Mouse (Mus musculus): Measurements from ENCODE around the gene Ptprd. TPM values are rescaled to one million over a fixed set of nuclear protein-coding genes. Genes with fewer than 3 reads are reported as not detected.

Gene Ptprd
- polyA plus RNA-seq, 1 experiment from 2014 or later, result not detected

GRCm38 (mm10) chr4:76673224-76673623 lies 1538.5 kb downstream of the Ptprd start:
- H3K36me3 ChIP-seq (ENCODE audit: inconsistent target), result no peaks in the 10 kb centered on the region
- no peak overlapping the region for H3K4me3 ChIP-seq (ENCODE audit: inconsistent target)
- no peaks in the 10 kb centered on the region for H3K79me2 ChIP-seq (ENCODE audit: inconsistent target)
- no peak overlapping the region for H3K27ac ChIP-seq

- no peak overlapping the region for H3K4me3 ChIP-seq (ENCODE audit: inconsistent target)
- H3K79me2 ChIP-seq (ENCODE audit: inconsistent target), result no peaks in the 10 kb centered on the region
- no peak overlapping the region for H3K27ac ChIP-seq
- no peaks in the 10 kb centered on the region for H3K36me3 ChIP-seq (ENCODE audit: inconsistent target)
Measured at GRCm38 (mm10) chr4:76672653-76673052, 1539.1 kb downstream of the Ptprd start.

GRCm38 (mm10) chr4:76661725-76662124 lies 1550.0 kb downstream of the Ptprd start:
- H3K79me2 ChIP-seq (ENCODE audit: inconsistent target), result no peaks in the 10 kb centered on the region
- 59% methylated on average over 4 of the region's 4 CpGs for WGBS (ENCODE audit: missing documents)
- no peak overlapping the region for H3K27ac ChIP-seq
- H3K4me3 ChIP-seq (ENCODE audit: inconsistent target), result no peak overlapping the region
- no peaks in the 10 kb centered on the region for H3K36me3 ChIP-seq (ENCODE audit: inconsistent target)

- Histone ChIP-seq H3K27ac (no peak overlapping the region), H3K79me2 (ENCODE audit: inconsistent target) (no peaks in the 10 kb centered on the region), H3K36me3 (ENCODE audit: inconsistent target) (no peaks in the 10 kb centered on the region), H3K4me3 (ENCODE audit: inconsistent target) (no peak overlapping the region)
- 82% methylated on average over 2 of the region's 2 CpGs for WGBS (ENCODE audit: missing documents)
Measured at GRCm38 (mm10) chr4:76660146-76660545, 1551.6 kb downstream of the Ptprd start.

- Histone ChIP-seq H3K27ac (no peak overlapping the region), H3K36me3 (ENCODE audit: inconsistent target) (no peaks in the 10 kb centered on the region), H3K4me3 (ENCODE audit: inconsistent target) (no peak overlapping the region), H3K79me2 (ENCODE audit: inconsistent target) (no peaks in the 10 kb centered on the region)
- 69% methylated on average over 3 of the region's 3 CpGs for WGBS (ENCODE audit: missing documents)
Measured at GRCm38 (mm10) chr4:76656734-76657133, 1555.0 kb downstream of the Ptprd start.

GRCm38 (mm10) chr4:76652971-76653370 lies 1558.8 kb downstream of the Ptprd start:
- H3K36me3 ChIP-seq (ENCODE audit: inconsistent target), result no peaks in the 10 kb centered on the region
- 82% methylated on average over 2 of the region's 2 CpGs for WGBS (ENCODE audit: missing documents)

GRCm38 (mm10) chr4:76621740-76622139 lies 1590.0 kb downstream of the Ptprd start:
- WGBS (ENCODE audit: missing documents), result 78% methylated on average over 7 of the region's 7 CpGs
- Histone ChIP-seq H3K4me3 (ENCODE audit: inconsistent target) (no peak overlapping the region), H3K36me3 (ENCODE audit: inconsistent target) (no peaks in the 10 kb centered on the region), H3K27ac (no peak overlapping the region), H3K79me2 (ENCODE audit: inconsistent target) (no peaks in the 10 kb centered on the region)

More at GRCm38 (mm10) chr4:76652971-76653370, 1558.8 kb downstream of the Ptprd start:
- H3K4me3 ChIP-seq (ENCODE audit: inconsistent target), result no peak overlapping the region
- H3K27ac ChIP-seq, result no peak overlapping the region
- no peaks in the 10 kb centered on the region for H3K79me2 ChIP-seq (ENCODE audit: inconsistent target)

GRCm38 (mm10) chr4:76616614-76617013 lies 1595.1 kb downstream of the Ptprd start:
- Histone ChIP-seq H3K79me2 (ENCODE audit: inconsistent target) (no peaks in the 10 kb centered on the region), H3K27ac (no peak overlapping the region), H3K36me3 (ENCODE audit: inconsistent target) (no peaks in the 10 kb centered on the region), H3K4me3 (ENCODE audit: inconsistent target) (no peak overlapping the region)
- WGBS (ENCODE audit: missing documents), result 91% methylated on average over 6 of the region's 6 CpGs

- Histone ChIP-seq H3K36me3 (ENCODE audit: inconsistent target) (no peaks in the 10 kb centered on the region), H3K4me3 (ENCODE audit: inconsistent target) (no peak overlapping the region), H3K27ac (no peak overlapping the region), H3K79me2 (ENCODE audit: inconsistent target) (no peaks in the 10 kb centered on the region)
- WGBS (ENCODE audit: missing documents), result 69% methylated on average over 7 of the region's 7 CpGs
Measured at GRCm38 (mm10) chr4:76608246-76608645, 1603.5 kb downstream of the Ptprd start.

- 61% methylated on average over 2 of the region's 2 CpGs for WGBS (ENCODE audit: missing documents)
Measured at GRCm38 (mm10) chr4:76606808-76607207, 1605.0 kb downstream of the Ptprd start.

GRCm38 (mm10) chr4:76590722-76591121 lies 1621.0 kb downstream of the Ptprd start:
- H3K4me3 ChIP-seq (ENCODE audit: inconsistent target), result no peak overlapping the region
- WGBS (ENCODE audit: missing documents), result 92% methylated on average over 1 of the region's 1 CpGs
- no peaks in the 10 kb centered on the region for H3K36me3 ChIP-seq (ENCODE audit: inconsistent target)
- H3K79me2 ChIP-seq (ENCODE audit: inconsistent target), result no peaks in the 10 kb centered on the region
- H3K27ac ChIP-seq, result no peak overlapping the region

More at GRCm38 (mm10) chr4:76606808-76607207, 1605.0 kb downstream of the Ptprd start:
- H3K79me2 ChIP-seq (ENCODE audit: inconsistent target), result no peaks in the 10 kb centered on the region
- no peak overlapping the region for H3K4me3 ChIP-seq (ENCODE audit: inconsistent target)
- H3K27ac ChIP-seq, result no peak overlapping the region
- no peaks in the 10 kb centered on the region for H3K36me3 ChIP-seq (ENCODE audit: inconsistent target)

- H3K4me3 ChIP-seq (ENCODE audit: inconsistent target), result no peak overlapping the region
- WGBS (ENCODE audit: missing documents), result 74% methylated on average over 3 of the region's 3 CpGs
- no peaks in the 10 kb centered on the region for H3K79me2 ChIP-seq (ENCODE audit: inconsistent target)
- H3K27ac ChIP-seq, result no peak overlapping the region
- H3K36me3 ChIP-seq (ENCODE audit: inconsistent target), result no peaks in the 10 kb centered on the region
Measured at GRCm38 (mm10) chr4:76583025-76583424, 1628.7 kb downstream of the Ptprd start.

GRCm38 (mm10) chr4:76566006-76566405 lies 1645.8 kb downstream of the Ptprd start:
- H3K27ac ChIP-seq, result no peak overlapping the region
- H3K36me3 ChIP-seq (ENCODE audit: inconsistent target), result no peaks in the 10 kb centered on the region
- no peak overlapping the region for H3K4me3 ChIP-seq (ENCODE audit: inconsistent target)
- no peaks in the 10 kb centered on the region for H3K79me2 ChIP-seq (ENCODE audit: inconsistent target)

GRCm38 (mm10) chr4:76541769-76542168 lies 1670.0 kb downstream of the Ptprd start:
- 64% methylated on average over 2 of the region's 2 CpGs for WGBS (ENCODE audit: missing documents)
- no peaks in the 10 kb centered on the region for H3K36me3 ChIP-seq (ENCODE audit: inconsistent target)
- H3K79me2 ChIP-seq (ENCODE audit: inconsistent target), result no peaks in the 10 kb centered on the region
- no peak overlapping the region for H3K4me3 ChIP-seq (ENCODE audit: inconsistent target)
- no peak overlapping the region for H3K27ac ChIP-seq

- no peaks in the 10 kb centered on the region for H3K36me3 ChIP-seq (ENCODE audit: inconsistent target)
- no peak overlapping the region for H3K4me3 ChIP-seq (ENCODE audit: inconsistent target)
- no peak overlapping the region for H3K27ac ChIP-seq
- 31% methylated on average over 1 of the region's 1 CpGs for WGBS (ENCODE audit: missing documents)
- no peaks in the 10 kb centered on the region for H3K79me2 ChIP-seq (ENCODE audit: inconsistent target)
Measured at GRCm38 (mm10) chr4:76532926-76533325, 1678.8 kb downstream of the Ptprd start.

- 45% methylated on average over 2 of the region's 3 CpGs for WGBS (ENCODE audit: missing documents)
- Histone ChIP-seq H3K27ac (no peak overlapping the region), H3K79me2 (ENCODE audit: inconsistent target) (no peaks in the 10 kb centered on the region), H3K36me3 (ENCODE audit: inconsistent target) (no peaks in the 10 kb centered on the region), H3K4me3 (ENCODE audit: inconsistent target) (no peak overlapping the region)
Measured at GRCm38 (mm10) chr4:76525281-76525680, 1686.5 kb downstream of the Ptprd start.
